Comparison of ENCODE assay signal across 8 mouse cellular contexts in the genomic region with DNA sequence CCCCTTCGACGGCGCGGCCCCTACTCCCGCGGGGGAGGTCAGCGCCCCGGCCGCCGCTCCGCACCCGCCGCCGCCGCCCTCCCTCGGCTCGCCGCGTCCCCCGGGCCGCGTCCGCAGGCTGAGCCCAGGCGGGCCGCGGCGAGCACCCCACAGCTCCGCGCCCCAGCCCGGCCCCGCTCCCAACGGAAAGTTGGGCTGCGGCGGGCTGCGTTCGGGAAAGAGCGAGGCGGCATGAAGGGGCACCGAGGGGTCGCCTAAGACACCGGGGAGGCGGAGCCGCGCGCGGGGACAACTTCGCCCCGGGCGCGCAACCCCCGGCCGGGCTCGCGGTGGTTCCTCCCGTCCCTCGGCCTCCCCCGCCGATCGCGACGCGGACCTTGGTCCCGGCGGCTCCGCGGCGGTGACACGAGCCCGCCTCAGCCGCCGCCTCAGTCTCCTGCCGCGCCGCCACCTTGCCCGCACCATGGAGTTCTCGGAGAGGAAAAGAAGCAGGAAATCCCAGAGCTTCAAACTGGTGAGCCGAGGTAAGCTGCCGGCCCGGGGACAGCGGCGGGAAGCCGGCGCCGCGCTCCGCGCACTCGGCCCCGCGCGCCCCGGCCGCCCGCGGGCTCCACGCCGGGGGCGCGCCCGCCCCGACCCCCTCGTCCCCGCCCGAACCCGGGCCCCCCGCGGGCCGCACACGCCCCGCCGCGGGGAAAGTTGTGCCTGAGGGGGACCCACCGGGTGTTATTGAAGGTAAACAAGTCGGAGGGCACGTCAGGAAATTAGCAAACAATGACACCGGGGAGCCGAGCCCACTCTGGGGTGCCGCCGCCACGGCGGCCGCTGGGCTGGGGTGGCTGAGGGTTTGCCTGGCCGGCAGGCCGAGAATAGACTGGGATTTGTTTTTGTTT. TPM values are rescaled to one million over a fixed set of nuclear protein-coding genes. Genes with fewer than 3 reads are reported as not detected.
DNase-seq lines count a peak whose midpoint lies in the region; ATAC-seq and TF ChIP-seq lines count a peak whose summit lies in the region.

A gene (plus strand): TSS at position 63 of the 893 bp plus-strand sequence.

- no peaks in the 10 kb centered on the region for H3K9me3 ChIP-seq in heart, embryonic 12.5 days (replicated peaks)
- H3K9me3 ChIP-seq in kidney, embryonic 14.5 days (ENCODE audit: control insufficient read depth, low read length) = no peaks in the 10 kb centered on the region

- under 1% methylated on average over 107 of the region's 124 CpGs for WGBS in heart, embryonic 12.5 days
- WGBS in kidney, embryonic 14.5 days = under 1% methylated on average over 62 of the region's 124 CpGs
- 4% methylated on average over 107 of the region's 124 CpGs for WGBS in lung, adult 2 months

- no peak for TF ChIP-seq POLR2A in lung, adult 2 months (IDR thresholded peaks at IDR 0.05; ENCODE audit: borderline replicate concordance, extremely low read depth, low read depth, low read length)

- no peak within 1 kb of the TSS for H3K27ac ChIP-seq in left cerebral cortex, adult 2 months
- H3K27ac ChIP-seq in heart, embryonic 12.5 days (ENCODE audit: poor library complexity, severe bottlenecking) = peak within 1 kb of the TSS; percentile 44
- peak within 1 kb of the TSS; percentile 66 for H3K27ac ChIP-seq in kidney, embryonic 14.5 days (ENCODE audit: low read depth, low read length)

- peak; percentile 75 for ATAC-seq in heart, embryonic 12.5 days (ENCODE audit: insufficient number of reproducible peaks, low FRiP score)
- peak; percentile 90 for ATAC-seq in kidney, embryonic 14.5 days (ENCODE audit: low FRiP score, low TSS enrichment)

- H3K9ac ChIP-seq in heart, embryonic 12.5 days = peak within 1 kb of the TSS; percentile 76
- peak within 1 kb of the TSS; percentile 83 for H3K9ac ChIP-seq in kidney, embryonic 14.5 days (ENCODE audit: low read depth, low read length)

- intact Hi-C loops in left cerebral cortex, adult 2 months (cut with DNase I) = loop anchor here (5.0 kb wide), 2 partner anchors 66 to 221 kb away; a partner anchor contains a TSS

- peaks cover 35% of the 10 kb centered on the region for H3K27me3 ChIP-seq in heart, embryonic 12.5 days (replicated peaks)
- peaks cover 14% of the 10 kb centered on the region; the same call in 1 of the 2 replicates for H3K27me3 ChIP-seq in kidney, embryonic 14.5 days (ENCODE audit: control insufficient read depth, insufficient read depth, low read length)

- H3K4me2 ChIP-seq in heart, embryonic 12.5 days = peak within 1 kb of the TSS; percentile 95
- peak within 1 kb of the TSS; percentile 92 for H3K4me2 ChIP-seq in kidney, embryonic 14.5 days (replicated peaks; ENCODE audit: low read depth, low read length)

- no peaks in the 10 kb centered on the region; the same call in 1 of the 2 replicates for H3K4me1 ChIP-seq in heart, embryonic 12.5 days (replicated peaks)
- H3K4me1 ChIP-seq in kidney, embryonic 14.5 days (ENCODE audit: control insufficient read depth, insufficient read depth, low read length) = no peaks in the 10 kb centered on the region
- peaks cover 4% of the 10 kb centered on the region; the same call in 1 of the 2 replicates for H3K4me1 ChIP-seq in lung, adult 2 months (ENCODE audit: control insufficient read depth, insufficient read depth, low read length)

- H3K4me3 ChIP-seq in left cerebral cortex, adult 2 months = peak within 1 kb of the TSS; percentile 73
- H3K4me3 ChIP-seq in heart, embryonic 12.5 days = peak within 1 kb of the TSS; percentile 66
- peak within 1 kb of the TSS; percentile 81 for H3K4me3 ChIP-seq in kidney, embryonic 14.5 days (ENCODE audit: low read length)
- peak within 1 kb of the TSS; percentile 90 for H3K4me3 ChIP-seq in lung, adult 2 months (replicated peaks; ENCODE audit: extremely low read depth, low read depth, low read length)

- no peaks in the 10 kb centered on the region for H3K36me3 ChIP-seq in heart, embryonic 12.5 days
- no peaks in the 10 kb centered on the region for H3K36me3 ChIP-seq in kidney, embryonic 14.5 days (ENCODE audit: control insufficient read depth, insufficient read depth, low read length)

- peak; percentile 14 to 20 for DNase-seq in left cerebral cortex, adult 2 months (ENCODE audit: extremely low spot score in 1 of 2, low spot score in 2 of 2)
- no peak for DNase-seq in left cerebral cortex, adult 11 months (ENCODE audit: low spot score)
- DNase-seq in embryo, embryonic 11.5 days (ENCODE audit: low read depth, low spot score) = peak; percentile 14
- peak; percentile 63 for DNase-seq in lung, adult 2 months
- peak; percentile 65 for DNase-seq in retina, embryonic 14.5 days (ENCODE audit: low spot score)
- DNase-seq in layer of hippocampus, adult 18-20 months (ENCODE audit: low spot score in 2 of 2) = no peak

- no peak for TF ChIP-seq CTCF in left cerebral cortex, adult 2 months (IDR thresholded peaks at IDR 0.05)
- no peak for TF ChIP-seq CTCF in lung, adult 2 months (IDR thresholded peaks at IDR 0.05; ENCODE audit: insufficient read depth, low read length)

RNA-seq across cellular contexts. Expression of the gene that starts here (rescaled TPM):
- total RNA-seq in left cerebral cortex, adult 2 months (2021) = 1 to 10 TPM; 2.6 to 3.0 TPM
- polyA plus RNA-seq in heart, embryonic 12.5 days (2016; fragmentation: Nextera tagmentation; extraction: Ambion mirVana) = 1.9 and 2.4 TPM in 2 replicates
- 4.2 and 6.9 TPM in 2 replicates for polyA plus RNA-seq in kidney, embryonic 14.5 days (2014; fragmentation: Nextera tagmentation; extraction: Ambion mirVana)
- 15.7 and 17.2 TPM in 2 replicates for polyA plus RNA-seq in lung, adult 2 months (2012; rRNA removed)
- total RNA-seq in layer of hippocampus, adult 18-20 months (2021) = 1 to 10 TPM; 1.6 to 1.9 TPM

Comparison
In these comparisons a context has a peak if more than half of its experiments do, and no peak if none do; other contexts are left out.
1. DNase-seq: peak in left cerebral cortex, adult 2 months (2 of 2), embryo, embryonic 11.5 days (single experiment), lung, adult 2 months (single experiment) and retina, embryonic 14.5 days (single experiment); none in left cerebral cortex, adult 11 months (single experiment) and layer of hippocampus, adult 18-20 months (0 of 2).
2. Peak in every context shown above with its lines, with median percentiles within 50 percentile points of each other: H3K4me3 ChIP-seq.